Mouse (Mus musculus): Measurements from ENCODE around the gene Zfp953. TPM values are rescaled to one million over a fixed set of nuclear protein-coding genes. Genes with fewer than 3 reads are reported as not detected.

The Zfp953 gene
- 0.09 and 0.12 TPM in 2 replicates for polyA plus RNA-seq (2012; rRNA removed)

GRCm38 (mm10) chr13:67360131-67360744 lies at the start of gene Zfp953, which contains the start of gene Gm28044:
Zfp953 (minus strand) TSS chr13:67360605.
Gm28044 (minus strand) TSS chr13:67360536.

GRCm38 (mm10) chr13:67399183-67399903 lies 38.9 kb upstream of the Zfp953 start, which contains the start of gene Zfp429:
Zfp429 (minus strand) TSS chr13:67399819.

DNA sequence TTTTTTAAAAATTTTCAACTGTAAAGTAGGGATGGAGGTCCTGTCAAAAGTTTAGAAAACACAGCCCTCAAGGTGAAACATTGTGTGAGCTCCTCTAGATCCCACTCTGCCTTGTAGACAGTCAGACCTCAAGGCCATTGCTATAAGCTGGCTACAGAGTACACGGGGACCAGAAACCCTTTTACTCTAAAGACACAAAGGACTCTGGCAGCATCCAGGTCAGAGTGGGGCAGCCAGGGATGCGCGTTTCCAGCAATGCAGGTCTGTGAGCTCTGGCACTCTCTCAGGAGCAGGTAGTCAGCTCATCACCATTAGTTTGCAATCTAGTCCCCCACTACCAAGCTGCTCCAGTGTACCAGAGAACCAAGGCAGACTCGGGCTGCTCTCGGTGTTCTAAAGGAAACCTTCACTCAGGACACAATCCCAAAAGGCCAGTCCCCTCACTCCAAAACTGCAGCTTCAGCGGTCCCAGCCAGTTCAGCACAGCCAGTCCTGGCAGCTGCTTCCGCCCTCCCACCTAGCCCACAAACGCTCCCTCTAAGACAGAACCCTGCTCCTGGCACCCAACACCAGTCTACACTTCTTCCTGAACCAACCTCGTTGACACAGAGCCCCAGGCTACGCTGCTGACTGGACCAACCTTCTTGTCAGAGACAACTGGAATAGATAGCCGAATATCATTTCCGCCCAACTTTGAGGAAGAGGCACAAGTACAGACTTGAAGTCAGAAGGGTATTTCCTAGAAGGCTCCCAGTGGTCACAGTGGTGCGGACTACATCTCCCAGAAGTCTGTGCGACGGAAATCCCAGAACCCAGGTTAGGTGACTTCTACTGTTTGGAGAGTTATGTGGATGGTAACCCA lies 14.9 kb upstream of the Zfp953 start, which contains the start of the genes Gm28041 and Zfp456:
Gene Gm28041 (minus strand): TSS at position 684 of the 862 bp plus-strand sequence.
Gene Zfp456 (minus strand): TSS at position 761 of the 862 bp plus-strand sequence.

GRCm38 (mm10) chr13:67332019-67332724 lies 28.2 kb downstream of the Zfp953 start, which contains the start of gene Zfp595:
Zfp595 (minus strand) TSS chr13:67332570.

DNA sequence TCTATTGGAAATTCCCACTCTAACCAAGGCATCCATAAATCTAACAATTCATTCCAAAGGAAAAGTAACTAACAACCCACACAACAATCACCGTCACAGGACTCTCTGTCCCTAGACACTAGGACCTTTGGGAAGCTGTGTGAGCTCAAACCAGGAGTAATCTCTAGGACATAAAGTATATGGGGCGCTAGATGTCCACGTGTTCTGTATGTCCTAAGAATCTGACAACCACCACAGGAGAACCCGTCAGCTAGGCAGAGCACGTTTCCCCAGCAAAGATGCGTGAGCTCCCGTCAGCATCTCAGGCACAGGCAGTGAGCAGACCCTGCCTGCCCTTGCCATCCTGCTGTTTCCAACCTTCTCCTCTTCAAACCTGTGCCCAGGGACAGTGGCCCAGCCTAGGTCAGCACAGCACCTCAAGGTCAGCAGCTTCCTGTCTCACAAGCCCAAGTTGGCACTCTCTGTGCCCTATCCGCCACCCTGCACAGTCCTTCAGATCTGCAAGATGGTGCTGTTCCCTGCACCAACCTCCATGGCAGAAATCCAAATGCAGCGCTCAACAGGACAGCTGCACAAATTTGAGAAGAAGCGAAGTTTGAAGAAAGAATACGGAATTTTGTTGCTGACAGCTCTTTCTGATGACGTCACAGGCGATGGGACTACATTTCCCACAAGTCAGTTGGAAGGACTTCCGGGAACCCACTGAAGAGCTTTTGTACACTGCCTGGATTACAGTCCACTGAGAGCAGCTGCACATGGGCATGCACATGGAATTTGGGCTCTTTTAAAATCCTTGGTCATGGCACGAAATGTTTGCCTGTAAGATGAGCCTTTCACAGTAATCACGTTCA lies 54.4 kb downstream of the Zfp953 start, which contains the start of gene Zfp457:
Gene Zfp457 (minus strand): TSS at position 664 of the 851 bp plus-strand sequence.

Other genes with a start within 250 kb of the Zfp953 start
- 0.05 TPM in 1 of 2 replicates, not detected in the other for gene Rslcan18, start 244.3 kb downstream of the Zfp953 start, polyA plus RNA-seq (2012; rRNA removed)
- 0.16 TPM in 2 replicates for gene Zfp759, start 238.9 kb downstream of the Zfp953 start, polyA plus RNA-seq (2012; rRNA removed)
- 0.31 and 1.3 TPM in 2 replicates for gene Rsl1, start 187.4 kb downstream of the Zfp953 start, polyA plus RNA-seq (2012; rRNA removed)
- gene Zfp455, start 166.1 kb downstream of the Zfp953 start, polyA plus RNA-seq (2012; rRNA removed) = 0.05 and 0.17 TPM in 2 replicates
- gene Zfp458, start 82.1 kb downstream of the Zfp953 start, polyA plus RNA-seq (2012; rRNA removed) = 0.23 and 0.35 TPM in 2 replicates
- 0.97 and 1.0 TPM in 2 replicates for gene Zfp457, start 54.1 kb downstream of the Zfp953 start, polyA plus RNA-seq (2012; rRNA removed)
- 0.31 TPM in 2 replicates for gene Zfp595, start 28.0 kb downstream of the Zfp953 start, polyA plus RNA-seq (2012; rRNA removed)
- gene Gm28044, start 69 bp downstream of the Zfp953 start, polyA plus RNA-seq (2012; rRNA removed) = not detected in 2 replicates
- gene Gm28041, start 15.1 kb upstream of the Zfp953 start, polyA plus RNA-seq (2012; rRNA removed) = not detected in 2 replicates
- 0.06 and 0.15 TPM in 2 replicates for gene Zfp456, start 15.2 kb upstream of the Zfp953 start, polyA plus RNA-seq (2012; rRNA removed)
- gene Zfp429, start 39.2 kb upstream of the Zfp953 start, polyA plus RNA-seq (2012; rRNA removed) = 0.62 and 1.6 TPM in 2 replicates
- 0.19 and 0.37 TPM in 2 replicates for gene Zfp459, start 60.8 kb upstream of the Zfp953 start, polyA plus RNA-seq (2012; rRNA removed)
- gene Zfp874a, start 91.0 kb upstream of the Zfp953 start, polyA plus RNA-seq (2012; rRNA removed) = 0.35 and 0.38 TPM in 2 replicates
- 0.61 and 1.3 TPM in 2 replicates for gene Zfp874b, start 123.7 kb upstream of the Zfp953 start, polyA plus RNA-seq (2012; rRNA removed)
- gene Zfp58, start 139.9 kb upstream of the Zfp953 start, polyA plus RNA-seq (2012; rRNA removed) = 0.43 and 0.49 TPM in 2 replicates
- not detected in 2 replicates for gene Gm26965, start 165.5 kb upstream of the Zfp953 start, polyA plus RNA-seq (2012; rRNA removed)
- gene Zfp87, start 165.6 kb upstream of the Zfp953 start, polyA plus RNA-seq (2012; rRNA removed) = 11.0 and 11.9 TPM in 2 replicates
- 2.3 and 2.7 TPM in 2 replicates for gene Zfp748, start 193.2 kb upstream of the Zfp953 start, polyA plus RNA-seq (2012; rRNA removed)
- 0.19 TPM in 2 replicates for gene Zfp729b, start 249.1 kb upstream of the Zfp953 start, polyA plus RNA-seq (2012; rRNA removed)